Mouse (Mus musculus): ENCODE results near the gene Ankle1. TPM values are rescaled to one million over a fixed set of nuclear protein-coding genes. Genes with fewer than 3 reads are reported as not detected.

The Ankle1 gene
- polyA plus RNA-seq, 1 experiment from 2014 or later, result 13.0 TPM

GRCm38 (mm10) chr8:71391696-71392095 lies 14.1 kb upstream of the Ankle1 start:
- DNase-seq (ENCODE audit: low spot score), result no peak
- ATAC-seq (ENCODE audit: low read depth), result no peak
- WGBS, result 86% methylated on average over 2 of the region's 2 CpGs
- Histone ChIP-seq H3K4me3 (ENCODE audit: low read depth, low read length) (no peak overlapping the region), H3K9ac (ENCODE audit: low read depth, low read length) (no peak overlapping the region), H3K27me3 (replicated peaks; ENCODE audit: control insufficient read depth, insufficient read depth, low read length) (no peaks in the 10 kb centered on the region), H3K9me3 (ENCODE audit: control insufficient read depth, low read length) (no peaks in the 10 kb centered on the region), H3K27ac (replicated peaks; ENCODE audit: low read depth, low read length) (no peak overlapping the region), H3K36me3 (ENCODE audit: control insufficient read depth, insufficient read depth, low read length) (no peaks in the 10 kb centered on the region), H3K4me2 (ENCODE audit: low read depth, low read length) (no peak overlapping the region), H3K4me1 (ENCODE audit: control insufficient read depth, insufficient read depth, low read length) (0 out of 2 replicates have a peak, but pooled peaks cover 3% of the 10 kb centered on the region)

DNA sequence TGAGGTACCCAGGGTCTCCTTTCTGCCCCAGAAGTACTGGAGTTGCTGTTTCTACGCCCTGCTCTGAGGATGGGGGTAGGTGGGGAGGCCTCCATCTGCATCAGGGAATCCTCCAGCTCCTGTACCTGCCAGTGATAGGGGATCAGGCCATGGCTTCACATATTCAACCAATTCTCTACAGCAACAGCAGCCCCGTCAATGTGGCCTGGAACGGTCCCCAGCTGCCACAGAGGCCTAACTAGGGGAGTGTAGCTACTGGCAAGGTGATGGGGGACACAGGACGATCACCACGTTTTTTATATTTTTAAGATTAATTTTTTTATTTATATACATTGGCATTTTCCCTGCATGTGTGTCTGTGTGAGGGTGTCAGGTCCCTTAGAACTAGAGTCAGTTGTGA lies 13.4 kb upstream of the Ankle1 start:
- no peak for DNase-seq (ENCODE audit: low spot score)
- Histone ChIP-seq H3K4me3 (ENCODE audit: low read depth, low read length) (no peak overlapping the region), H3K9ac (ENCODE audit: low read depth, low read length) (no peak overlapping the region), H3K27ac (replicated peaks; ENCODE audit: low read depth, low read length) (no peak overlapping the region), H3K9me3 (ENCODE audit: control insufficient read depth, low read length) (no peaks in the 10 kb centered on the region), H3K36me3 (ENCODE audit: control insufficient read depth, insufficient read depth, low read length) (no peaks in the 10 kb centered on the region), H3K4me2 (ENCODE audit: low read depth, low read length) (no peak overlapping the region), H3K27me3 (replicated peaks; ENCODE audit: control insufficient read depth, insufficient read depth, low read length) (no peaks in the 10 kb centered on the region), H3K4me1 (ENCODE audit: control insufficient read depth, insufficient read depth, low read length) (peaks cover 5% of the 10 kb centered on the region; the same call in 1 of the 2 replicates)
- 70% methylated on average over 5 of the region's 5 CpGs for WGBS
- ATAC-seq (ENCODE audit: low read depth), result no peak

- Histone ChIP-seq H3K27ac (replicated peaks; ENCODE audit: low read depth, low read length) (no peak overlapping the region), H3K36me3 (ENCODE audit: control insufficient read depth, insufficient read depth, low read length) (no peaks in the 10 kb centered on the region), H3K4me2 (ENCODE audit: low read depth, low read length) (no peak overlapping the region), H3K27me3 (replicated peaks; ENCODE audit: control insufficient read depth, insufficient read depth, low read length) (no peaks in the 10 kb centered on the region), H3K9ac (ENCODE audit: low read depth, low read length) (no peak overlapping the region), H3K4me3 (ENCODE audit: low read depth, low read length) (no peak overlapping the region), H3K9me3 (ENCODE audit: control insufficient read depth, low read length) (no peaks in the 10 kb centered on the region), H3K4me1 (ENCODE audit: control insufficient read depth, insufficient read depth, low read length) (peaks cover 9% of the 10 kb centered on the region; the same call in 1 of the 2 replicates)
- 10% methylated on average over 3 of the region's 3 CpGs for WGBS
- no peak for ATAC-seq (ENCODE audit: low read depth)
- peak; percentile 64 for DNase-seq (ENCODE audit: low spot score)
These were observed 12.9 kb upstream of the Ankle1 start for GRCm38 (mm10) chr8:71392871-71393270.

- H3K4me2 ChIP-seq (ENCODE audit: low read depth, low read length), result no peak overlapping the region; the same call in 1 of the 2 replicates
- DNase-seq (ENCODE audit: low spot score) (no peak), ATAC-seq (ENCODE audit: low read depth) (no peak)
- no peaks in the 10 kb centered on the region for H3K9me3 ChIP-seq (ENCODE audit: control insufficient read depth, low read length)
- H3K27me3 ChIP-seq (replicated peaks; ENCODE audit: control insufficient read depth, insufficient read depth, low read length), result no peaks in the 10 kb centered on the region
- peaks cover 11% of the 10 kb centered on the region for H3K36me3 ChIP-seq (ENCODE audit: control insufficient read depth, insufficient read depth, low read length)
- no peak overlapping the region for H3K4me3 ChIP-seq (ENCODE audit: low read depth, low read length)
- H3K4me1 ChIP-seq (ENCODE audit: control insufficient read depth, insufficient read depth, low read length), result peaks cover 9% of the 10 kb centered on the region; the same call in 1 of the 2 replicates
- H3K27ac ChIP-seq (replicated peaks; ENCODE audit: low read depth, low read length), result no peak overlapping the region
- H3K9ac ChIP-seq (ENCODE audit: low read depth, low read length), result no peak overlapping the region
- WGBS, result 77% methylated on average over 7 of the region's 7 CpGs
These were observed 11.3 kb upstream of the Ankle1 start for GRCm38 (mm10) chr8:71394481-71394880.

GRCm38 (mm10) chr8:71395071-71395470 lies 10.7 kb upstream of the Ankle1 start:
- Histone ChIP-seq H3K9me3 (ENCODE audit: control insufficient read depth, low read length) (no peaks in the 10 kb centered on the region), H3K9ac (ENCODE audit: low read depth, low read length) (no peak overlapping the region), H3K4me1 (ENCODE audit: control insufficient read depth, insufficient read depth, low read length) (peaks cover 9% of the 10 kb centered on the region; the same call in 1 of the 2 replicates), H3K4me3 (ENCODE audit: low read depth, low read length) (no peak overlapping the region; the same call in 1 of the 2 replicates), H3K27ac (replicated peaks; ENCODE audit: low read depth, low read length) (no peak overlapping the region), H3K36me3 (ENCODE audit: control insufficient read depth, insufficient read depth, low read length) (peaks cover 15% of the 10 kb centered on the region), H3K27me3 (replicated peaks; ENCODE audit: control insufficient read depth, insufficient read depth, low read length) (no peaks in the 10 kb centered on the region), H3K4me2 (ENCODE audit: low read depth, low read length) (peak overlapping the region; percentile 20; the same call in 1 of the 2 replicates)
- DNase-seq (ENCODE audit: low spot score) (no peak), ATAC-seq (ENCODE audit: low read depth) (no peak)
- 81% methylated on average over 10 of the region's 10 CpGs for WGBS

DNA sequence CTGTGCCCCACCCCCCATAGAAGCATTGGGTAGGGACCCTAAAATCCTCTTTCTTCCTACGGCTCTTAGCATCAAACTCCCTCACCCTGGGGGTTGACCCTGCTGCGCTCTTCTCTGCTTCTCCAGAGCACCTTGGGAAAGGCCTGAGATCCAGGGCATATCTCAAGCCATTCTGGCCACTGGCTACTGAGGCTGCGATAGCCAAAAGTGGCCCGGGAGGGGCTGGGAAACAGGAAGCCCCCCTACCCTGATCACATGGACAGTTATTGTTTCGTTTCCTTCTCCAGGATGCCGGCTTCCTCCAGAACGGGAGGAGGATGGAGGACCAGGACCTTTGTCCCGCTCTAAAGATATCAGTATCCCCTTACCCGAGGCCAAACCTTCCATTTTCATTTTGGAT lies 10.2 kb upstream of the Ankle1 start, which contains the start of gene Ushbp1:
Gene Ushbp1, minus strand, starts transcription at position 174 of the 400 bp plus-strand sequence.
- ATAC-seq (ENCODE audit: low read depth) (no peak), DNase-seq (ENCODE audit: low spot score) (no peak)
- H3K4me2 ChIP-seq (ENCODE audit: low read depth, low read length), result peak within 1 kb of the TSS; percentile 80
- H3K4me1 ChIP-seq (ENCODE audit: control insufficient read depth, insufficient read depth, low read length), result peaks cover 9% of the 10 kb centered on the region; the same call in 1 of the 2 replicates
- H3K4me3 ChIP-seq (ENCODE audit: low read depth, low read length), result peak within 1 kb of the TSS; percentile 64
- peak within 1 kb of the TSS; percentile 72 for H3K27ac ChIP-seq (replicated peaks; ENCODE audit: low read depth, low read length)
- WGBS, result 79% methylated on average over 9 of the region's 9 CpGs
- no peaks in the 10 kb centered on the region for H3K9me3 ChIP-seq (ENCODE audit: control insufficient read depth, low read length)
- peaks cover 20% of the 10 kb centered on the region for H3K36me3 ChIP-seq (ENCODE audit: control insufficient read depth, insufficient read depth, low read length)
- no peaks in the 10 kb centered on the region for H3K27me3 ChIP-seq (replicated peaks; ENCODE audit: control insufficient read depth, insufficient read depth, low read length)
- no peak within 1 kb of the TSS; the same call in 1 of the 2 replicates for H3K9ac ChIP-seq (ENCODE audit: low read depth, low read length)

DNA sequence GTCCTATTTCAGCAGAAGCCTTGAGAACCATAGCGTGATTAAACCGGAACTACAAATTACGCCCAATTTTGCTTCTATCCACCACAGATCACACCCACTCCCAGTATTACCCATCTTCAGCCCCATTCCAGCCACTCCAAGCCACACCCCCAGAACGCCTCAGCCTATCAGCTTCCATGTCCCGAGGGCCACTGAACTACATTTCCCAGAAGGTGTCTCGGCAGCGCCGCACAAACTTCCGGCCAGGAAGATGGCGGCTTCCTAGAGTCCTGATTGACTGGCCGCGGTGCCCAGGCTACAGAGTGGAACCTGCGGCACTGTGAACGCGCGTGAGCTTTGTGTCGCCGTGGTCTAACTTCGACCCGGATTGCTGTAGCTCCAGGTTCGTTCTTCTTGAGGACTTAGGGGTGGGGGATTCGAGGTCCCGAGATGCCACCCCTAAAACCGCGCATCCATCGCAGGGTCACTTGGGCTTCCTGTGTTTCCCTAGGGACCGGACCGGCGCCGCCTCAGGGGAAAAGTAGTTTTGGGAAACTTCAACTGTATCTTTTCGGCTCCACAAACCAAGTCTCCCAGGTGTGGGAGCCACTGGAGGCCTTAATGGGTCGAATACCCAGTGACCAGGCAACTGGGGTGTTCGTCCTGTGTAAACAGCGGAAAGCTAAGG lies 9.0 kb upstream of the Ankle1 start, which contains the start of gene Babam1:
Gene Babam1, plus strand, starts transcription at position 223 of the 667 bp plus-strand sequence.
- H3K4me1 ChIP-seq (ENCODE audit: control insufficient read depth, insufficient read depth, low read length), result peaks cover 9% of the 10 kb centered on the region; the same call in 1 of the 2 replicates
- H3K36me3 ChIP-seq (ENCODE audit: control insufficient read depth, insufficient read depth, low read length), result peaks cover 22% of the 10 kb centered on the region
- under 1% methylated on average over 34 of the region's 34 CpGs for WGBS
- H3K4me3 ChIP-seq (ENCODE audit: low read depth, low read length), result peak within 1 kb of the TSS; percentile 64
- peak within 1 kb of the TSS; percentile 72 for H3K27ac ChIP-seq (replicated peaks; ENCODE audit: low read depth, low read length)
- ATAC-seq (ENCODE audit: low read depth), result peak; percentile 98
- peak within 1 kb of the TSS; percentile 74 for H3K9ac ChIP-seq (ENCODE audit: low read depth, low read length)
- H3K27me3 ChIP-seq (replicated peaks; ENCODE audit: control insufficient read depth, insufficient read depth, low read length), result no peaks in the 10 kb centered on the region
- no peaks in the 10 kb centered on the region for H3K9me3 ChIP-seq (ENCODE audit: control insufficient read depth, low read length)
- peak; percentile 99 for DNase-seq (ENCODE audit: low spot score)
- H3K4me2 ChIP-seq (ENCODE audit: low read depth, low read length), result peak within 1 kb of the TSS; percentile 80

DNA sequence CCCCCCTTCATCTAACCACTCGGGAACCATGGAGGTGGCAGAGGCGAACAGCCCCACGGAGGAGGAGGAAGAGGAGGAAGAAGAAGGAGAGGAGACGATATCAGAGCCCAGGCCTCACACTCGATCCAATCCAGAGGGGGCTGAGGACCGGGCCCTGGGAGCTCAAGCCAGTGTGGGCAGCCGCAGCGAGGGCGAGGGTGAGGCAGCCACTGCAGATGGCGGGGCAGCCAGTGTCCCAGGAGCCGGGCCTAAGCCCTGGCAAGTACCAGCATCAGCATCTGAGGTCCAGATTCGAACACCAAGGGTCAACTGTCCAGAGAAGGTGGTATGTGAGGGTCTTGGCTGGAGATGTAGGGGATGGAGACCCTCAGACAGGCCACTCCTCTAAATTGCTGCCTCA lies 8.1 kb upstream of the Ankle1 start:
- no peaks in the 10 kb centered on the region for H3K9me3 ChIP-seq (ENCODE audit: control insufficient read depth, low read length)
- no peak overlapping the region for H3K27ac ChIP-seq (replicated peaks; ENCODE audit: low read depth, low read length)
- peaks cover 22% of the 10 kb centered on the region for H3K36me3 ChIP-seq (ENCODE audit: control insufficient read depth, insufficient read depth, low read length)
- H3K4me3 ChIP-seq (ENCODE audit: low read depth, low read length), result peak overlapping the region; percentile 64
- DNase-seq (ENCODE audit: low spot score) (no peak), ATAC-seq (ENCODE audit: low read depth) (no peak)
- peak overlapping the region; percentile 80 for H3K4me2 ChIP-seq (ENCODE audit: low read depth, low read length)
- no peak overlapping the region for H3K9ac ChIP-seq (ENCODE audit: low read depth, low read length)
- 85% methylated on average over 12 of the region's 12 CpGs for WGBS
- no peaks in the 10 kb centered on the region for H3K27me3 ChIP-seq (replicated peaks; ENCODE audit: control insufficient read depth, insufficient read depth, low read length)
- H3K4me1 ChIP-seq (ENCODE audit: control insufficient read depth, insufficient read depth, low read length), result peaks cover 9% of the 10 kb centered on the region; the same call in 1 of the 2 replicates
